Mouse (Mus musculus) limb, embryonic 11.5 days (tissue): ENCODE measurements around the gene Wdr59. TPM values are rescaled to one million over a fixed set of nuclear protein-coding genes. Genes with fewer than 3 reads are reported as not detected.
"Not testable (repeated sequence)": the region's sequence is repeated elsewhere in the genome, so short reads cannot be mapped to it uniquely, and the experiment has no call there.

ENCODE experiments used
- ATAC-seq: fragments of 200-750 bp; cut with Nextera tagmentation; 2 replicates; pipeline ENCODE4 v1.8.0; 2017; ENCODE audit warnings: low read depth; ENCODE audit not compliant: insufficient number of reproducible peaks, low FRiP score, low TSS enrichment
- DNase-seq: peaks from one replicate; pipeline ENCODE4 v3.0.0-alpha.2; 2015; ENCODE audit warnings: low spot score
- H3K27ac ChIP-seq: fragments of 300-500 bp; sonication (generic); replicated peaks from 2 replicates; pipeline ENCODE4 v1.5.1; 2014; ENCODE audit warnings: low read depth, mild to moderate bottlenecking, low read length
- H3K27me3 ChIP-seq: fragments of 300-500 bp; sonication (generic); 2 replicates; pipeline ENCODE4 v1.6.1; 2014; ENCODE audit warnings: mild to moderate bottlenecking, low read length, mixed read lengths; ENCODE audit not compliant: control insufficient read depth, insufficient read depth
- H3K36me3 ChIP-seq: fragments of 300-500 bp; sonication (generic); 2 replicates; pipeline ENCODE4 v1.6.1; 2014; ENCODE audit warnings: mild to moderate bottlenecking, low read length, moderate library complexity, mixed read lengths; ENCODE audit not compliant: control insufficient read depth, insufficient read depth
- H3K4me1 ChIP-seq: fragments of 300-500 bp; sonication (generic); 2 replicates; pipeline ENCODE4 v1.6.1; 2014; ENCODE audit warnings: low read length, mixed read lengths; ENCODE audit not compliant: control insufficient read depth, insufficient read depth
- H3K4me2 ChIP-seq: fragments of 300-500 bp; sonication (generic); 2 replicates; pipeline ENCODE4 v1.6.1; 2014; ENCODE audit warnings: low read depth, mild to moderate bottlenecking, moderate library complexity; ENCODE audit not compliant: severe bottlenecking
- H3K4me3 ChIP-seq: fragments of 300-500 bp; sonication (generic); 2 replicates; pipeline ENCODE4 v1.5.1; 2014; ENCODE audit warnings: low read depth, low read length
- H3K9ac ChIP-seq: fragments of 300-500 bp; sonication (generic); 2 replicates; pipeline ENCODE4 v1.6.1; 2014; ENCODE audit warnings: mild to moderate bottlenecking, low read length
- H3K9me3 ChIP-seq: fragments of 300-500 bp; sonication (generic); 2 replicates; pipeline ENCODE4 v1.6.1; 2016; ENCODE audit warnings: low read length; ENCODE audit not compliant: control insufficient read depth
- WGBS: fragments of 180-500 bp; shearing (Covaris S2); extraction: QIAGEN DNeasy Blood & Tissue Kit; methylation state at CpG from one replicate; pipeline ENCODE4 v1.1.7; 2014; 5-methylcytosine and 5-hydroxymethylcytosine counted together
- polyA plus RNA-seq: library from polyadenylated mRNA; unstranded; fragments of >200 nt; fragmentation: Nextera tagmentation; extraction: Ambion mirVana; gene quantifications from 2 replicates; pipeline ENCODE4 v1.2.1, GENCODE M21; 2014

Gene Wdr59
- polyA plus RNA-seq, 1 experiment from 2014 or later, result 4.5 TPM

DNA sequence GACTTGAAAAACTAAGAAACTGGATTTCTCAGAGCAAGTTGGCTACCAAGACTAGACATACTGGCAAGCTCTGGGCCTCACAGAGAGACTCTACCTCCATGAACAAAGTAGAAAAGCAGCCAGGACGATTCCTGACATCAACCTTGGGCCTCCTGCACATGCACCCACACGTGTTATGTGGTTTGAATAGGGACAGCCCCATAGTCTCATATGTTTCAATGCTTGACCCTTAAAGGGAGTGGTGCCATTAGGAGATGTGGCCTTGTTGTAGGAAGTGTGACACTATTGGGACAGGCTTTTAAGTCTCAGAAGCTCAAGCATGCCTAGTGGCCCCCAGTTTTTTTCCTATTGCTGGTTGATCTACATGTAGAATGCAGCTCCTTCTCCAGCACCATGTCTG, 4.4 kb downstream of the Wdr59 start:
- no peak overlapping the region for H3K27ac ChIP-seq
- H3K4me1 ChIP-seq, result no peaks in the 10 kb centered on the region
- H3K4me3 ChIP-seq, result no peak overlapping the region
- DNase-seq (no peak), ATAC-seq (no peak)
- no peaks in the 10 kb centered on the region for H3K9me3 ChIP-seq
- WGBS, result 96% methylated on average over 2 of the region's 2 CpGs
- no peaks in the 10 kb centered on the region for H3K27me3 ChIP-seq
- peaks cover 3% of the 10 kb centered on the region for H3K36me3 ChIP-seq
- H3K4me2 ChIP-seq, result no peak overlapping the region
- H3K9ac ChIP-seq, result no peak overlapping the region

DNA sequence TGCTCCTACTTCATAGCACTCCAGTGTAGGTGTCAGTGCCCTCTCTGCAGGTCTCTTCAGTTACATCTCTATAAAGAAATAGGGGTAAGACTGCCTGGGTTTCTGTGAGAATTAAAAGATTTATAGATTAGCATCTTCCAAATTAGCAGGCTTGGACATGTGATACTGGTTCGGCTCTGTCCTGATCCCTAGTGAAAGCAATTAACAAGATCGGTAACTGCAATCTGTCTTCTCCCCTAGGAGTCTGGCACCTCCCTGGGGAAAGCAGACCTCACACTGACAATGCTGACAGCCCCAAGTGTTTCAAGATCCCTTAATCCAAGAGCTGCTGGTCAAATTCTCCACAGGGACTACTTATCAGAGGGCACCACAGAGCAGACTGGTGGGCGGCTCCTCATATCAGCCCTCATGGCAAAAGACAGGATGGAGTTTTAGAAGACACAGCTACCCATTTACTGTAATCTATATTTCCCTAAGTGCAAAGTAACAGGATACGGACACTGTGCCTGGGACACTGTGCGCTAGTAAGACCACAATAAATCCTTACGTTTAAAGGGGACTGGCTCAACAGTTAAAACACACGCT, 5.3 kb downstream of the Wdr59 start:
- H3K9me3 ChIP-seq, result no peaks in the 10 kb centered on the region
- no peaks in the 10 kb centered on the region for H3K4me1 ChIP-seq
- H3K27ac ChIP-seq, result no peak overlapping the region
- no peak for DNase-seq
- no peak for ATAC-seq
- no peaks in the 10 kb centered on the region for H3K27me3 ChIP-seq
- WGBS, result 74% methylated on average over 7 of the region's 7 CpGs
- no peak overlapping the region for H3K9ac ChIP-seq
- no peak overlapping the region for H3K4me2 ChIP-seq
- H3K36me3 ChIP-seq, result peaks cover 3% of the 10 kb centered on the region
- no peak overlapping the region for H3K4me3 ChIP-seq

DNA sequence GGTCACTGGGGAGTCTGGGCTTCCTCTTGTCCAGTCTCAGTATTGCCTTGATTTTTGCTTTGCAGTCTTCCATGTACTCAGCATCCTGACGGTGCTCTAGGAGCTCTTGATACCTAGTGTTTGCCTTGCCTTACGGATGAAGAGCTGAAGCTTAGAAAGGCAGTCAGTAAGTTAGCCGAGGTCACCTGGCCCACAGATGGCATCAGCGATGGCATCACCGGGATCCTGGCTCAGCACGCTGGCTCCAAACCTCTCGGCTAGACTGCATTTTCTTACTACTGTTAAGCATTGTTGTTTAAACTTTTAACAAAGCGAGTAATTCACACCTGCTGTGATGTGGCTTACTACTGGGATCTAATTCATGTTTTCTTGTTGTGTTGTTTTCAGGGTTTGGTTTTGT, 8.4 kb downstream of the Wdr59 start:
- Histone ChIP-seq H3K27me3 (no peaks in the 10 kb centered on the region), H3K9ac (no peak overlapping the region), H3K4me1 (no peaks in the 10 kb centered on the region), H3K4me2 (no peak overlapping the region), H3K4me3 (no peak overlapping the region), H3K27ac (no peak overlapping the region), H3K36me3 (peaks cover 3% of the 10 kb centered on the region), H3K9me3 (no peaks in the 10 kb centered on the region)
- no peak for ATAC-seq
- 89% methylated on average over 8 of the region's 8 CpGs for WGBS
- no peak for DNase-seq

DNA sequence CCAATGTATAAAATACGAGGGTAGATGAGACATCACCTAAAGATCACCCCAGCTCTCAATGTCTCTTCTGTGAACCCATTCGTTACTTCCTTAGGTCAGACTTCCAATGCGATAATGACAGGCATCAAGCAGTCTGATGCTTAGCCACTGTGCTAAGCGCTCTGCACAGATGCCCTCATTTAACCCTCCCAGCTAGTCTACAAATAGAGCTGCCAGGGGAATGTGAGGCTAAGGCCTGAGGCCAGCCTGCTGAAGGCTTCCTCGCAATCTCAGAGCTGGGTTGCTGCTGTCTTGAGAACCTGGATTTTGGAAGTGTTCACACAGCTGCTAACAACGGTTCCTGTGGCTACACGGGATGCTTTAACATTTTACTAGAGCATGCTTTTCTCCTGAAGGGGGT, 9.0 kb downstream of the Wdr59 start:
- ATAC-seq, result no peak
- H3K4me3 ChIP-seq, result no peak overlapping the region
- H3K9ac ChIP-seq, result no peak overlapping the region
- no peaks in the 10 kb centered on the region for H3K27me3 ChIP-seq
- H3K9me3 ChIP-seq, result no peaks in the 10 kb centered on the region
- H3K4me1 ChIP-seq, result no peaks in the 10 kb centered on the region
- no peak overlapping the region for H3K27ac ChIP-seq
- peaks cover 3% of the 10 kb centered on the region for H3K36me3 ChIP-seq
- H3K4me2 ChIP-seq, result no peak overlapping the region
- DNase-seq, result no peak
- WGBS, result 85% methylated on average over 7 of the region's 7 CpGs

DNA sequence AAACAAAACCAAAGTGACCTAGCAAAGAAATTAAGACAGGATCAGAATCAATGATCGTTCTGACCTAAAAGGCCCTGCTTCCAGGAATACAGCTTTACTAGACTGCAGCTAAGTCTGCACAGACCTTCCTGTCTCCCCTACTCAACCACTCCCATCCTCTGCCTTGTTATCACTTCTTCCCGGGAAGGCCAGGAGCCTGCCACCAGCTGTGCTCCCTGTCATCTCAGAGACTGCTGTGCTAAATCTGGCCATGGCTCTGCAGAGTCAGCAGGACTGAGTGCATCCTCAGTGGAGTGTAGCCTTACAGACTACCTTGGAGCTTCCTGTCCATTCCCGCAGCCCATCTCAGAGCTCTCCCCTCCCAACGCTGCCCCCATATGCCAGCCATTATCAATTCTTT, 11.5 kb downstream of the Wdr59 start:
- Histone ChIP-seq H3K36me3 (peaks cover 1% of the 10 kb centered on the region), H3K4me2 (no peak overlapping the region), H3K9ac (no peak overlapping the region), H3K9me3 (no peaks in the 10 kb centered on the region), H3K4me1 (no peaks in the 10 kb centered on the region), H3K27ac (no peak overlapping the region), H3K4me3 (no peak overlapping the region), H3K27me3 (no peaks in the 10 kb centered on the region)
- WGBS, result 62% methylated on average over 4 of the region's 4 CpGs
- no peak for DNase-seq
- ATAC-seq, result no peak

DNA sequence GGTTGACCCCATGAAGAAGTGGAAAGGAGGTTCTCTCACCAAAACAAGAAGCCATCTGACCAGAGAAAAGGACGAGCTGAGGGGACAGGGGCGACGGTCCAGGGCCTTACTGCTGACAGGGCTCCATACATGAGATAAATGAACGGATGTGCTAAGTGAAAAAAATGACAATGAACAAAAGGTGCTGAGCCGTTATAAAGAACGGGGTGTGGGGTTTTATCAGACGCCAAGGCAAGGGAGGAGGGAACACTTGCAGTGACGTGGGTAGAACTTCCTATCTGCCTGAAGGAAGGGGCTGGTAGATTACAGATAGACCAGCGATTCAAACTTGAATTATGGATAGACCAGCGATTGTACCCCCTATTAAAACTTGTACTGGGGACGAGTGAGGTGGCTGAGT, 12.6 kb downstream of the Wdr59 start:
- Histone ChIP-seq H3K27ac (no peak overlapping the region), H3K9me3 (no peaks in the 10 kb centered on the region), H3K9ac (no peak overlapping the region), H3K36me3 (no peaks in the 10 kb centered on the region; the same call in 1 of the 2 replicates), H3K4me2 (no peak overlapping the region), H3K4me1 (no peaks in the 10 kb centered on the region), H3K4me3 (no peak overlapping the region), H3K27me3 (no peaks in the 10 kb centered on the region)
- ATAC-seq (no peak), DNase-seq (no peak)
- 89% methylated on average over 11 of the region's 11 CpGs for WGBS

DNA sequence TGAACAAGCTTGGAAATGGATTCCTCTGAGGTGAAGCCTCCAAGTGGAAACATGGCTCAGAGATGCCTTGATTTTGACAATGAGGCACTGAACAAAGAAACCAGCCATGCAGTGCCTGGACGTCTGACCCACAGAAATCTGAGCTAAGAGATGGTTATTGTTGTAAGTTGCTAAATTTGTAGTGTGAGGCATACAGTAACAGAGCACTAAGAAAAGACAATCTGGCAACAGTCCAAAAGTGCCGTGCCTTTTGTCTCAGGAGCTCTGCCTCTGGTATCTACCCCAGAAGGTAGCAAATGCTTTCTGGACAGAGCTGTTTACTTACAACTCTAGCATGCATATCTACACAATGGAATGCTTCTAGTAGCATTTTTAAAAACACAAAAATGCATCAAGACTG, 13.3 kb downstream of the Wdr59 start:
- H3K4me2 ChIP-seq, result no peak overlapping the region
- H3K9me3 ChIP-seq, result no peaks in the 10 kb centered on the region
- WGBS, result 88% methylated on average over 2 of the region's 2 CpGs
- no peak overlapping the region for H3K9ac ChIP-seq
- DNase-seq (no peak), ATAC-seq (no peak)
- H3K4me1 ChIP-seq, result no peaks in the 10 kb centered on the region
- H3K36me3 ChIP-seq, result no peaks in the 10 kb centered on the region; the same call in 1 of the 2 replicates
- H3K4me3 ChIP-seq, result no peak overlapping the region
- no peaks in the 10 kb centered on the region for H3K27me3 ChIP-seq
- no peak overlapping the region for H3K27ac ChIP-seq

DNA sequence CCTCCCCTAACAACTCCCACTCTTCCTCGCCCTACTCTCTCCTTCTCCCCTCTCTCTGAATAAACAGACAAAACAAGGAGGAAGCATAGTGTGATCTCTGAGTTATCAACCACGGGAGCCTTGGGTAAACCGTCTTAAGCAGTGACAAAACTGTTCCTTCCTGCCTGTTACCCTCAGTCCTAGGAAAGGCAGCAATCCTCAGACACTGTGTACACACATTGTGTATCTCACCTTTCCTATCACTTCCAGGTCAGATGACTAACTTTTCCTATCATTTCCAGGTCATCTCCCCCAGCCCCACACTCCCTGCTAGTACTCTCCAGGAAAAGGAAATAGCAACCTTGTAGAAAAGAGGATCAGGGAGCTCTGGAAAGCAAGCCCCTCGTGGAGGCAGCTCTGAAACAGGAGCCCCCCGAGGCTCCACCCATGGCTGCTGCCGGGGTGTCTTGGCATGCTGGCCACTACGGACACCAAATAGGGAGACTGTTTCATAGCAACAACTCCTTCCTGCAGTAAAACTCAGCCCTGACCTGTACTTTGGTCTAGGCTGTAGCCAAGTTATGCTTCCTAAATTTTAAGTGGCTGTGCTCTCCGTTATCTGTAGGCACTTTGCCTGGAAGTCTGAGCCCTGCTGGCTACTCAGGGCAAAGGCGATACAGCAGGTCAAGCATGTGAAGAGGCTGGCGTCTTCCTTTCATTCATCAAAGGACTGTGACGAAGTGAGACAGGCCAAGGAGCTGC, 20.0 kb downstream of the Wdr59 start:
- WGBS, result 73% methylated on average over 11 of the region's 11 CpGs
- DNase-seq, result no peak
- Histone ChIP-seq H3K27me3 (no peaks in the 10 kb centered on the region), H3K4me2 (no peak overlapping the region), H3K36me3 (no peaks in the 10 kb centered on the region), H3K4me1 (no peaks in the 10 kb centered on the region), H3K4me3 (no peak overlapping the region), H3K9ac (no peak overlapping the region), H3K27ac (no peak overlapping the region), H3K9me3 (no peaks in the 10 kb centered on the region)
- ATAC-seq, result no peak

DNA sequence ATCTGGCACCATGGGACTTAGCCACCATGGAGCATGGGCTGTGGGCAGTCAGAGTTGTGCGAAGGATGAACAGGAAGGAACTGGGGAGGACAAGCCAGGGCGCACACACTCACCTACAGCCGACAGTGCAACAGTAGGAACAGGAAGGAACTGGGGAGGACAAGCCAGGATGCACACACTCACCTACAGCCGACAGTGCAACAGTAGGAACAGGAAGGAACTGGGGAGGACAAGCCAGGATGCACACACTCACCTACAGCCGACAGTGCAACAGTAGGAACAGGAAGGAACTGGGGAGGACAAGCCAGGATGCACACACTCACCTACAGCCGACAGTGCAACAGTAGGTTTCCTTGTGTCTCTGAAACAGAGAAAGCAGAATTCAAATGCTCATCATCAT, 23.6 kb downstream of the Wdr59 start:
- H3K36me3 ChIP-seq, ATAC-seq, DNase-seq, H3K4me2 ChIP-seq, H3K27ac ChIP-seq, H3K9ac ChIP-seq, H3K27me3 ChIP-seq, H3K4me3 ChIP-seq, H3K4me1 ChIP-seq, H3K9me3 ChIP-seq: not testable (repeated sequence)
- 87% methylated on average over 4 of the region's 6 CpGs for WGBS
